Mouse (Mus musculus): Measurements from ENCODE around the gene Itsn1.

Gene Itsn1

DNA sequence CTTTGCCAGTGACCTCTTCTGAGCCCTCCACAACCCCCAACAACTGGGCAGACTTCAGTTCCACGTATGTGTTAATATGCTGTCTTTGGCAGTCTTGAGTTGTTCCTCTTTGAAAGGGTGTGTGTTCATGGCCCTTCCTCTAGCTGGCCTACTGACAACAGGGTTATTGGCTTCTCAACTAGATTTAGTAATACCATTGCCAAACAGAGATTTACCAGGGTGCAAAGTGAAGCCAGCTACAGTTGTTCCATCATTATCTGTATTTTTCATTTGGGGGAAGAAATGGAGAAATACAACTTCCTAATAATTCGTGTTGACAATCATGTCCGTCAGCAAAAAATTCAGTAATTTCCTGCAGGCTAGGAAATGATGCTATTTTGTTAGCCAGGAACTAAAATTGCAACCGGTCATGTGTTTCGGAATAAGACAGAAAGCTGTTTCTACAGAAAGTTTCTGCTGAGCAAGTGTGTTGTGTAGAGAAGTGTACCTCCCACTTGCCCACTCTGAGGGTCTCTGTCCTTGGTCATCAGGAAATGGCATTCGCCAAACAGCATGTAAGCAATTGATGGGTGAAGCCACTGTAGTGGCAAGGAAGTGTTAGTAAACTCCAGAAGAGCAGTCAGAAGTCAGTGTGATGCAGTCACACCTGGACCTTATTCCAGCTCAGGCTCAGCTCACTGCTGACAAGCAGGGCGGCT is 120.0 kb downstream of the Itsn1 start:
- no peak for DNase-seq

DNA sequence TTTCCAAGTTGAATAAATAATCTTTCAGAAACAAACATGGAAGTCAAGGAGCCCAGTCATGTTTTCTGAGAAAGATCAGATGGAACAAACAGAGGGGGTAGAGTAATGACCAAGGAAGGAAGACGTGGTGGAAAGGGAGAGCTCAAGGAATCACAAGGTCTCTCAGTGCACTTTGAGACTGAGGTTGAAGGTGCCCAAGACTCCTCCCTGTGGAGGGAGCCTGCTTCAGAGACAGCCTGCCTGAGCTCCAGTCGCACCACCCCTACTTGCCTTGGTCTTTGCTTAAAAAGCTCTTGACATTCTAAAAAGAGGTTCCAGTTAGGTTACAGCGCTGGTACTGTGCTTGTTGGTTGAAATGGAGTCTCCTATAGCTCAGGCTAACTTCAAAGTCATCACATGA is 121.1 kb downstream of the Itsn1 start:
- no peak for DNase-seq

DNA sequence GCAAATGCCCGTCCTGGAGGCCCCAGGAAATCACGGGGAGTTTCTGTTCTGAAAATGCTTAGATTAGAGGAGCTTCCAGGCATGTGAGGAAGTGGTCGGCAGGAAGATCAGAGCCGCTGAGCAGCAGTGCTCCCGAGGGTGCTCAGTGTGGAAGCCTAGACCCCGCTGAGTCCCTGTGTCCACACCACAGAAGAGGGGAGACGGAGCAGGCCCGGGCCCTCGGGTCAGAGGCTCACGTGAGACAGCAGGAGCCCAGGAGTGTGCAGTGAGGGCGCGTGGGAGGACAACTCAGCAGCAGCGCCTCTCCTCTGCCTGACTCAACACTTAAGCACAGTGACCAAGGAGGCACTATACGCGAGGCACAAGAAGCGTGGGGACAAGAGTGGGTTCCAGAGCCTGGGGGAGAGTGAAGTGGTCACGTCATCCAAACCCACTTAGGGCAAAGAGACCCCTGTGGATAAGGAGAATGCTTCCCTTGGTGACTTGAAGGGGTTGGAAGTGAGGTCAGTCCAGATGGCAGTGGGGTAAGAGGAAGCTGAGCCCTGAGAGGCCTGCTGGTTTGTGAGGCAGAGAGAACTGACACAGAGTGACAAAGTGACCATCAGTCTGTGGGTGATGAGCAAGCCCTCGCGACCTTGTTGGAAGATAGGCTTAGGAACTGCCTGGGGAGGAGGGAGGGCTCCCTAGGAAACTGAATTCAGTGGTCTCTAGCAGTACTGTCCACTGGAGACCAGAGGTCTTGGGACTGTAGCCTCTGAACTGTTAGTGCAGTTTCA is 122.6 kb downstream of the Itsn1 start:
- DNase-seq, result no peak

- DNase-seq, result no peak
Observed at GRCm38 (mm10) chr16:91852753-91853152, 123.7 kb downstream of the Itsn1 start.

DNA sequence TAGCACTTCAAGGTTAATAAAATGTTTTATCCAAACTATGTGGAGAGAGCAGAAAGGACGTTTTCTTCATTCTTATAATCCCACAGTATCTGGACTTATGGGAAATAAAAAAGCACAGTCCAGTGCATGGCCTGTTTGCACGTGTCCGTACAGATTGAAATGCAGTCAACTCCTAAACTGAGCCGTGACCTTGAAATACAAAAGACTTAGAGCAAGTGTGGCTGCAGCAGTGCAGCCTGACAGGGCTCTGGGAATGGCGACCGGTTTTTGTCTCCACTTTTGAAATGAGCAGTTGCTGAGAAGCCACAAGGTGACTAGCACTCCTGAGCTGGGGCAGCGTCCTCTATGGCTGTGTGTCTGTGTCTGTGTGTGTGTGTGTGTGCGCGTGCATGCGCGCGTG is 124.1 kb downstream of the Itsn1 start:
- DNase-seq, result no peak

- no peak for DNase-seq
Observed at GRCm38 (mm10) chr16:91858695-91859094, 129.6 kb downstream of the Itsn1 start.

DNA sequence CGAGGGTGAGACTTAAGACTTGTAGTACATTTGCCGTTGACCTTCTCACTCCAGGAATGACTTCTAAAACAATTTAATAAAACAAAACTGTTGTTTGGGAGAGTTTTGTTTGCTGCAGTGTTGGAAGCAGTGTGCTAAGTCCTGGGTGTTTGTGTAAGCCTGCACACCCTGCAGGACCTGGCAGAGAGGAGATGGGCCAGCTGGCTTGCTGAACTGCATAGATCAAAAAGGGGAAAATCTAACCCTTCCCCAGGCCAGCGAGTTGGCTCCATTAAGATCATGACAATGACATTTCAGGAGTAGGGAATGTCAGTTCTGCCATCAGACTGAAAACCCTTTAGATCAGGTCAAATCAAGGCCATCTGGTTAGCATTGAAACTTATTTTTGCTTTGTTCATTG is 130.1 kb downstream of the Itsn1 start:
- DNase-seq, result no peak

DNA sequence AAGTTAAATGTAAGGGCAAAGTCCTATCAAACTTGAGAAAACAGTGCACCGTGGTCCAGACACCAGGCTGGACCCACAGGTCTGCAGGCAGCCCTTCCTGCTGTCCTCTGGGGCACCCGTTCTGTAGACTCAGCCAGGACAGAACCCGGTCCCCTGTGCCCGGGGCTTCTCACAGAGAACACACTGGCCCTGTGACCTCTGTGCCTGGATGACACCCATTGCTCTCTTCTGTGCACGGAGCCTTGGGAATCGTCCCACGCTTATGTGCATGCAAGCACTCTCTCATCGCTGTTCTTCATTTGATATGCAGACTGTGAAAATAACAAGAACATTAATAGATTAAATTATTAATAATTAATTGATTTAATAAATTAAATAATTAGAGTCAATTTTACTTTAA is 130.9 kb downstream of the Itsn1 start:
- DNase-seq, result no peak

GRCm38 (mm10) chr16:91860471-91861125 is 131.5 kb downstream of the Itsn1 start:
- no peak for DNase-seq

- DNase-seq, result no peak
Observed at GRCm38 (mm10) chr16:91861784-91862371, 132.8 kb downstream of the Itsn1 start.

DNA sequence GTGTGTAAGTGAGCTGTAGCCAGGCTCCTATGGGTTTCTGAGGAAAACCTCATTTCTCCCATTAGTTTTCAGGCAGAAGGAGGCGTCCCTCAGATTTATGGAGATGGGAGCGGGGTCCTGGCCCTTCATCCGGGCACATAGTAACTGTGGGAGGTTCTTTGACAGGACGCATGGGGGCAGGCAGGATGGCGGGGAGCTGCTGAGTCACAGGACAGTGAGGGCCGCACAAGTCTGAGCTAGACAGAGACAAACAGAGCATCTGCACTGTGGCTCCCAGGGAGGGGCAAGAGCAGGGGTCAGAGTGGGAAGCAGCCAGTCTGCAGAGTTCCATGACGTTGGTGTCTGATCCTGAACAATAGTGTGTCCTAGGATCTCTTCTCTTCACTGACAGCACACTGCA is 133.8 kb downstream of the Itsn1 start:
- DNase-seq, result no peak

GRCm38 (mm10) chr16:91864646-91865332 is 135.7 kb downstream of the Itsn1 start:
- DNase-seq, result no peak

- no peak for DNase-seq
Observed at GRCm38 (mm10) chr16:91865570-91866257, 136.6 kb downstream of the Itsn1 start.

DNA sequence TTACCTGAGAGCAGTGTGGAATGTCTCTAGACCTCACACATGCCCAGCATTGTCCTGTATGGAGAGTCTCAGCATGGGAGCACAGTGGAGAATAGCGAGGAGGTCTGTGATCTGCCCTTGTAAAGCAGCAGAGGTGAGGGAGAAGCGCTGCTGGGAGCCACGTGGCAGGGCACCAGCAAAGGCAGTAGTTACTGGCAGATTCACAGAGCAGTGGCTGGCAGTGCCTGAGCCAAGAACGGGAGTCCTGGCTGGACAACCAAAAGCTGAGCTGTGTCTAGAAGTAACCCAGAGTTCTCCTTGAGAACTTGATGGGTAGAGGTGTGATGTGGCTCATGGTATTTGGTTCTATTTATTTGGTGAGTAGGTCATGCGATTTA is 137.2 kb downstream of the Itsn1 start:
- no peak for DNase-seq

- no peak for DNase-seq
Observed at GRCm38 (mm10) chr16:91867672-91868071, 138.6 kb downstream of the Itsn1 start.

- DNase-seq, result no peak
Observed at GRCm38 (mm10) chr16:91868943-91869911, 140.1 kb downstream of the Itsn1 start.

- DNase-seq, result no peak
Observed at GRCm38 (mm10) chr16:91870158-91870582, 141.1 kb downstream of the Itsn1 start.

- DNase-seq, result no peak
Observed at GRCm38 (mm10) chr16:91871188-91871587, 142.1 kb downstream of the Itsn1 start.

DNA sequence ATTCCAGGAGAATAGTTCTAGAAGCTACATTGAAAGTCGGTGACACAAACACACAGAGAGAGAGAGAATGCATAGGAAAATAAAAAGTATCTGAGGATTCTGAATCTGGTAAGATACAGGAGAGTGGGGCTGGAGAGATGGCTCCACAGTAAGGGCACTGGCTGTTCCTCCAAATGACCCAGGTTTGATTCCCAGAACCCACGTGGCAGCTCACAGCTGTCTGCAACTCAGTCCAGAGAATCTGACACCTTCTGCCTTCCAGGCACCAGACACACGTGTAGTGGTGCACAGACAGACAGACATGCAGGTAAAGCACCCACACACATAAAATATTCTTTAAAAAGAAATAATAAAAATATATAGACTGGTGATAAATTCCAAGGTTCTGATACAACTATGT is 144.6 kb downstream of the Itsn1 start:
- DNase-seq, result no peak

GRCm38 (mm10) chr16:91875567-91876344 is 146.7 kb downstream of the Itsn1 start:
- no peak for DNase-seq

All from thymus, postnatal 14 days (tissue).